8 mouse cellular contexts compared by ENCODE assay signal in genomic region chr8:60889131-60889842, GRCm38 (mm10). TPM values are rescaled to one million over a fixed set of nuclear protein-coding genes. Genes with fewer than 3 reads are reported as not detected.
DNase-seq lines count a peak whose midpoint lies in the region; ATAC-seq and TF ChIP-seq lines count a peak whose summit lies in the region.

No protein-coding gene starts in this region.

- no peaks in the 10 kb centered on the region for H3K9me3 ChIP-seq in forebrain, embryonic 11.5 days (ENCODE audit: control insufficient read depth, low read length)
- H3K9me3 ChIP-seq in forebrain, embryonic 10.5 days: no peaks in the 10 kb centered on the region
- H3K9me3 ChIP-seq in megakaryocyte, embryonic 14.5 days: peaks cover 6% of the 10 kb centered on the region; the same call in 1 of the 2 replicates
- no peaks in the 10 kb centered on the region for H3K9me3 ChIP-seq in liver, embryonic 14.5 days (ENCODE audit: control insufficient read depth, low read length)
- no peaks in the 10 kb centered on the region for H3K9me3 ChIP-seq in stomach, postnatal 0 days (ENCODE audit: control insufficient read depth, low read length)

- H3K36me3 ChIP-seq in forebrain, embryonic 11.5 days (ENCODE audit: control insufficient read depth, insufficient read depth, low read length): no peaks in the 10 kb centered on the region
- peaks cover 26% of the 10 kb centered on the region for H3K36me3 ChIP-seq in forebrain, embryonic 10.5 days (replicated peaks)
- peaks cover 30% of the 10 kb centered on the region for H3K36me3 ChIP-seq in megakaryocyte, embryonic 14.5 days (replicated peaks; ENCODE audit: low read length)
- peaks cover 8% of the 10 kb centered on the region for H3K36me3 ChIP-seq in liver, embryonic 14.5 days (replicated peaks; ENCODE audit: control insufficient read depth, insufficient read depth, low read depth)
- no peaks in the 10 kb centered on the region for H3K36me3 ChIP-seq in stomach, postnatal 0 days (ENCODE audit: control insufficient read depth, insufficient read depth, low read length)

- no peak overlapping the region for H3K27ac ChIP-seq in forebrain, embryonic 11.5 days (ENCODE audit: low read depth, low read length)
- H3K27ac ChIP-seq in forebrain, embryonic 10.5 days: no peak overlapping the region
- no peak overlapping the region for H3K27ac ChIP-seq in liver, embryonic 14.5 days
- H3K27ac ChIP-seq in stomach, postnatal 0 days (replicated peaks): no peak overlapping the region

- peaks cover 4% of the 10 kb centered on the region; the same call in 1 of the 2 replicates for H3K4me1 ChIP-seq in forebrain, embryonic 11.5 days (replicated peaks; ENCODE audit: control insufficient read depth, insufficient read depth, low read length)
- peaks cover 32% of the 10 kb centered on the region for H3K4me1 ChIP-seq in forebrain, embryonic 10.5 days
- H3K4me1 ChIP-seq in megakaryocyte, embryonic 14.5 days: peaks cover 54% of the 10 kb centered on the region
- peaks cover 11 to 20% of the 10 kb centered on the region in 2 experiments for H3K4me1 ChIP-seq in liver, embryonic 14.5 days (replicated peaks; ENCODE audit: control insufficient read depth in 2 of 2, insufficient read depth in 2 of 2, low read length in 1 of 2)
- peaks cover 4% of the 10 kb centered on the region; the same call in 1 of the 2 replicates for H3K4me1 ChIP-seq in stomach, postnatal 0 days (replicated peaks; ENCODE audit: control insufficient read depth, insufficient read depth)

- DNase-seq in forebrain, embryonic 11.5 days (ENCODE audit: low spot score): no peak
- DNase-seq in forebrain, embryonic 10.5 days (ENCODE audit: extremely low spot score, low spot score): no peak
- DNase-seq in liver, embryonic 14.5 days (ENCODE audit: low read depth in 3 of 3, low spot score in 3 of 3): no peak
- DNase-seq in stomach, postnatal 0 days (ENCODE audit: low spot score): no peak
- no peak for DNase-seq in urinary bladder, postnatal 25 days (ENCODE audit: low spot score)
- no peak for DNase-seq in kidney, adult 8-10 months

- WGBS in forebrain, embryonic 11.5 days: 86% methylated on average over 11 of the region's 11 CpGs
- 90% methylated on average over 11 of the region's 11 CpGs for WGBS in forebrain, embryonic 10.5 days
- WGBS in liver, embryonic 14.5 days (ENCODE audit: insufficient replicate concordance): 70% methylated on average over 11 of the region's 11 CpGs
- 75% methylated on average over 11 of the region's 11 CpGs for WGBS in stomach, postnatal 0 days

- ATAC-seq in forebrain, embryonic 11.5 days (replicated peaks; ENCODE audit: low FRiP score): no peak
- no peak for ATAC-seq in megakaryocyte, adult 5-6 weeks (ENCODE audit: poor library complexity, severe bottlenecking)
- ATAC-seq in liver, embryonic 14.5 days (ENCODE audit: insufficient read depth): no peak
- ATAC-seq in stomach, postnatal 0 days (ENCODE audit: low FRiP score, low TSS enrichment): no peak

- H3K4me3 ChIP-seq in forebrain, embryonic 11.5 days (ENCODE audit: low read depth, low read length): no peak overlapping the region
- H3K4me3 ChIP-seq in forebrain, embryonic 10.5 days: no peak overlapping the region; the same call in 1 of the 2 replicates
- peak overlapping the region; percentile 97 for H3K4me3 ChIP-seq in megakaryocyte, embryonic 14.5 days (replicated peaks)
- peak overlapping the region in 1 of 2 experiments; percentile 87; a peak in 2 of 4 replicates for H3K4me3 ChIP-seq in liver, embryonic 14.5 days (ENCODE audit: insufficient read depth in 1 of 2, low read depth in 2 of 2, low read length in 2 of 2)
- H3K4me3 ChIP-seq in stomach, postnatal 0 days (ENCODE audit: low read depth, low read length): no peak overlapping the region

- no peak for TF ChIP-seq CTCF in liver, embryonic 14.5 days (IDR thresholded peaks at IDR 0.05; ENCODE audit: low read depth)
- TF ChIP-seq CTCF in stomach, postnatal 0 days (IDR thresholded peaks at IDR 0.05; ENCODE audit: low read depth): no peak

- no peak for TF ChIP-seq EP300 in liver, embryonic 14.5 days (IDR thresholded peaks at IDR 0.05; ENCODE audit: low read depth)
- TF ChIP-seq EP300 in stomach, postnatal 0 days (optimal IDR thresholded peaks at IDR 0.05): no peak

- H3K27me3 ChIP-seq in forebrain, embryonic 11.5 days (ENCODE audit: control insufficient read depth, insufficient read depth, low read length): no peaks in the 10 kb centered on the region
- H3K27me3 ChIP-seq in forebrain, embryonic 10.5 days (ENCODE audit: poor library complexity, severe bottlenecking): no peaks in the 10 kb centered on the region
- no peaks in the 10 kb centered on the region for H3K27me3 ChIP-seq in megakaryocyte, embryonic 14.5 days (replicated peaks)
- no peaks in the 10 kb centered on the region for H3K27me3 ChIP-seq in liver, embryonic 14.5 days (ENCODE audit: control insufficient read depth, insufficient read depth, low read length)
- H3K27me3 ChIP-seq in stomach, postnatal 0 days (ENCODE audit: control insufficient read depth, insufficient read depth, low read length): no peaks in the 10 kb centered on the region

- peak overlapping the region; percentile 58; the same call in 1 of the 2 replicates for H3K4me2 ChIP-seq in forebrain, embryonic 11.5 days (ENCODE audit: low read depth, low read length, severe bottlenecking)
- peak overlapping the region; percentile 87 for H3K4me2 ChIP-seq in liver, embryonic 14.5 days (ENCODE audit: low read depth)
- peak overlapping the region; percentile 41; the same call in 1 of the 2 replicates for H3K4me2 ChIP-seq in stomach, postnatal 0 days (replicated peaks; ENCODE audit: low read depth)

- H3K9ac ChIP-seq in forebrain, embryonic 11.5 days (ENCODE audit: low read length): no peak overlapping the region
- H3K9ac ChIP-seq in liver, embryonic 14.5 days (replicated peaks): no peak overlapping the region
- H3K9ac ChIP-seq in stomach, postnatal 0 days (ENCODE audit: low read length): no peak overlapping the region

RNA-seq across cellular contexts. Expression of gene Hpf1, which starts 0.9 kb away (rescaled TPM):
- 138 and 148 TPM in 2 replicates for polyA plus RNA-seq in forebrain, embryonic 11.5 days (2014; fragmentation: Nextera tagmentation; extraction: Ambion mirVana)
- polyA plus RNA-seq in forebrain, embryonic 10.5 days (2016; fragmentation: Nextera tagmentation; extraction: Ambion mirVana): 136 and 142 TPM in 2 replicates
- 9.0 TPM in 1 of 2 replicates, not detected in the other for polyA plus RNA-seq in megakaryocyte, embryonic 14.5 days (2012; ENCODE audit: insufficient read depth, low replicate concordance)
- total RNA-seq in megakaryocyte, adult 5-6 weeks (2015): 123 and 134 TPM in 2 replicates
- total RNA-seq in megakaryocyte, adult 5-6 weeks (2017): 87.3 and 104 TPM in 2 replicates
- 18.9 and 37.5 TPM in 2 replicates for polyA plus RNA-seq in liver, embryonic 14.5 days (2012; rRNA removed)
- polyA plus RNA-seq in liver, embryonic 14.5 days (2014; fragmentation: Nextera tagmentation; extraction: Ambion mirVana): 83.1 and 87.5 TPM in 2 replicates
- polyA plus RNA-seq in stomach, postnatal 0 days (2015; fragmentation: Nextera tagmentation; extraction: Ambion mirVana): 43.8 and 47.0 TPM in 2 replicates
